Mouse (Mus musculus) liver, postnatal 0 days (tissue): ENCODE data around the gene Cdh24. TPM values are rescaled to one million over a fixed set of nuclear protein-coding genes. Genes with fewer than 3 reads are reported as not detected.

Experiments used
- ATAC-seq: fragments of 200-750 bp; cut with Nextera tagmentation; 2 replicates; pipeline ENCODE4 v1.8.0; 2017; ENCODE audit warnings: mild to moderate bottlenecking, moderate library complexity
- DNase-seq: peaks from one replicate; pipeline ENCODE4 v3.0.0-alpha.2; 2016
- H3K27ac ChIP-seq: fragments of 300-500 bp; sonication (generic); 2 replicates; pipeline ENCODE4 v1.5.1; 2014; ENCODE audit warnings: antibody characterized with exemption, moderate library complexity, mild to moderate bottlenecking, low read depth
- H3K27me3 ChIP-seq: fragments of 300-500 bp; sonication (generic); 2 replicates; pipeline ENCODE4 v1.6.1; 2014; ENCODE audit warnings: low read length, control low read depth, mixed read lengths; ENCODE audit not compliant: insufficient read depth
- H3K36me3 ChIP-seq: fragments of 300-500 bp; sonication (generic); replicated peaks from 2 replicates; pipeline ENCODE4 v1.6.1; 2014; ENCODE audit warnings: mild to moderate bottlenecking, control low read depth, low read length, moderate library complexity, mixed read lengths; ENCODE audit not compliant: insufficient read depth
- H3K4me1 ChIP-seq: fragments of 300-500 bp; sonication (generic); 2 replicates; pipeline ENCODE4 v1.6.1; 2014; ENCODE audit warnings: antibody characterized with exemption, mild to moderate bottlenecking, control low read depth; ENCODE audit not compliant: insufficient read depth
- H3K4me2 ChIP-seq: fragments of 300-500 bp; sonication (generic); 2 replicates; pipeline ENCODE4 v1.6.1; 2014; ENCODE audit warnings: low read depth, mild to moderate bottlenecking, low read length, moderate library complexity, mixed read lengths
- H3K4me3 ChIP-seq: fragments of 300-500 bp; sonication (generic); 2 replicates; pipeline ENCODE4 v1.5.1; 2014; ENCODE audit warnings: low read depth, low read length
- H3K9ac ChIP-seq: fragments of 300-500 bp; sonication (generic); replicated peaks from 2 replicates; pipeline ENCODE4 v1.6.1; 2014; ENCODE audit warnings: mild to moderate bottlenecking, moderate library complexity
- H3K9me3 ChIP-seq: fragments of 300-500 bp; sonication (generic); 2 replicates; pipeline ENCODE4 v1.6.1; 2016; ENCODE audit warnings: mild to moderate bottlenecking, control low read depth, low read length, mixed read lengths
- CTCF ChIP-seq: sonication (generic); IDR thresholded peaks from 2 replicates; pipeline ENCODE4 v1.5.1; 2016; ENCODE audit warnings: antibody characterized with exemption, low read depth
- EP300 ChIP-seq: IDR thresholded peaks from 2 replicates; pipeline ENCODE4 v1.6.1; 2016; ENCODE audit warnings: antibody characterized with exemption, low read depth, mild to moderate bottlenecking
- WGBS: fragments of 180-500 bp; shearing (Covaris S2); extraction: QIAGEN DNeasy Blood & Tissue Kit; methylation state at CpG from one replicate; pipeline ENCODE4 v1.1.7; 2014; ENCODE audit not compliant: insufficient replicate concordance; 5-methylcytosine and 5-hydroxymethylcytosine counted together
- polyA plus RNA-seq: library from polyadenylated mRNA; unstranded; fragments of >200 nt; fragmentation: Nextera tagmentation; extraction: Ambion mirVana; gene quantifications from 2 replicates; pipeline ENCODE4 v1.2.1, GENCODE M21; 2015

Gene Cdh24
- polyA plus RNA-seq, 1 experiment from 2014 or later, result 0.09 TPM

DNA sequence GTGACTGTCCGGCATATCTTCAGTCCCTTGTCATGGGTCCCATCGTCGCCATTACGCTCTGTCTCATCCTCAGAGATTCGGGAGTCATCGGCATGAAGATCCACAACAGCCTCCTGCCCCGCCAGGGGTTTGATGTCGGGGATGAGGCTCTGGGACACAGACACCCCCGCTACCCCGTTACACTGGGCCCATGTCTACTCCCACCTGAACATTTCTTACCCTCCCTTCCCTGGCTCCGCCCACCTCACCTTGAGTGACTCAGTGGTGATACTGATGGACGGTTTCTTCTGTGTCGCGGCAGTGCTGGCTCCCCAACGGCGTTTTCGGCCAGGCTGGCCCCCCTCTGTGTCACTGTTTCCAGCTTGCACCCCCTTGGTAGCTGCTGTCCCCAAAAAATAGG lies 5.3 kb upstream of the Cdh24 start:
- no peak overlapping the region for H3K4me3 ChIP-seq
- no peak for ATAC-seq
- H3K36me3 ChIP-seq, result peaks cover 90% of the 10 kb centered on the region
- no peak overlapping the region for H3K4me2 ChIP-seq
- no peaks in the 10 kb centered on the region; the same call in 1 of the 2 replicates for H3K4me1 ChIP-seq
- no peak overlapping the region for H3K9ac ChIP-seq
- H3K27ac ChIP-seq, result no peak overlapping the region
- no peaks in the 10 kb centered on the region for H3K9me3 ChIP-seq
- WGBS, result 92% methylated on average over 17 of the region's 17 CpGs
- TF ChIP-seq CTCF (no peak), EP300 (no peak)
- no peak for DNase-seq
- H3K27me3 ChIP-seq, result no peaks in the 10 kb centered on the region

DNA sequence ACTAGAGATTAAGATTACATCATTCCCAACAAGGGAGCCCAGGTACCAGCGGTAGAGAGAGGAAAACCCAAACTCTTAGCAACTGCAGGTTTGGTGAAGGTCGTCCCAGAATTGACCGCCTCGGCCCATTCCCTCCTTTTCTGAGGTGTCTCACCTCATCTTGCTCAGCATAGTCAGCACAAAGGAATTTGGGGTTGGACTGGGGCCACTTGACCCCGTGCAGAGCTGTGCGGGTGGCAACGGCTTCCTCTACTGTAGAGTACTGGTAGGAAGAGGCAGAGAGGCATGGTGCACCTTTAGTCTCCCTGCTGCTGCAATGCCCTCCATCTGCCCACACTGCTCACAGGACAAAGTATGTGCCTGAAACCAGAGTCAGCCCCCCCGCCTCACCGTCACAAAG lies 3.1 kb upstream of the Cdh24 start:
- ATAC-seq, result no peak
- no peaks in the 10 kb centered on the region for H3K9me3 ChIP-seq
- peaks cover 70% of the 10 kb centered on the region for H3K36me3 ChIP-seq
- 0 out of 2 replicates have a peak, but pooled peaks cover 5% of the 10 kb centered on the region for H3K27me3 ChIP-seq
- H3K27ac ChIP-seq, result no peak overlapping the region
- H3K4me1 ChIP-seq, result peaks cover 3% of the 10 kb centered on the region
- H3K9ac ChIP-seq, result no peak overlapping the region
- H3K4me2 ChIP-seq, result no peak overlapping the region
- H3K4me3 ChIP-seq, result no peak overlapping the region
- no peak for TF ChIP-seq CTCF
- TF ChIP-seq EP300, result no peak
- WGBS, result 83% methylated on average over 9 of the region's 9 CpGs
- no peak for DNase-seq

DNA sequence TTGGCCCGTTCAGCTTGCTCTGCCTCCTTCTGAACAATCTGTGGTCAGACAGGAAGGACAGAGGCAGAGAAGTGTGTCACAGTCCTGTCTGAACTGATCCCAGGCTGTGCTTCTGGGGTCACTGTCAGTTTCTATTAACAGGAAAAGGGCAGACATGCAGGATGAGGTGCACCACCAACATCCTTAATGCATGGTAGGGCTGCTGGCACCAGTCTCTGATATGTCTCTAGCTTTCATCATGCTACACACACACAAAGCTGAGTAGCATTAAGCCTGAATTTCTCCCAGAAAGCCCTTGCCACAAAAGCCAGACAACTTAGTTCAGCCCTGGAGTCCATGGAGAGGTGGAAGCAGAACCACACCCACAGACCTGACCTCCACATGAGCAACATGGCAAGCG lies 1.8 kb upstream of the Cdh24 start:
- no peak for DNase-seq
- H3K9ac ChIP-seq, result no peak overlapping the region
- ATAC-seq, result no peak
- 65% methylated on average over 2 of the region's 2 CpGs for WGBS
- TF ChIP-seq CTCF (no peak), EP300 (no peak)
- H3K36me3 ChIP-seq, result peaks cover 60% of the 10 kb centered on the region
- H3K27ac ChIP-seq, result no peak overlapping the region
- no peak overlapping the region for H3K4me2 ChIP-seq
- peaks cover 3% of the 10 kb centered on the region for H3K4me1 ChIP-seq
- 0 out of 2 replicates have a peak, but pooled peaks cover 5% of the 10 kb centered on the region for H3K27me3 ChIP-seq
- H3K4me3 ChIP-seq, result no peak overlapping the region
- H3K9me3 ChIP-seq, result no peaks in the 10 kb centered on the region

DNA sequence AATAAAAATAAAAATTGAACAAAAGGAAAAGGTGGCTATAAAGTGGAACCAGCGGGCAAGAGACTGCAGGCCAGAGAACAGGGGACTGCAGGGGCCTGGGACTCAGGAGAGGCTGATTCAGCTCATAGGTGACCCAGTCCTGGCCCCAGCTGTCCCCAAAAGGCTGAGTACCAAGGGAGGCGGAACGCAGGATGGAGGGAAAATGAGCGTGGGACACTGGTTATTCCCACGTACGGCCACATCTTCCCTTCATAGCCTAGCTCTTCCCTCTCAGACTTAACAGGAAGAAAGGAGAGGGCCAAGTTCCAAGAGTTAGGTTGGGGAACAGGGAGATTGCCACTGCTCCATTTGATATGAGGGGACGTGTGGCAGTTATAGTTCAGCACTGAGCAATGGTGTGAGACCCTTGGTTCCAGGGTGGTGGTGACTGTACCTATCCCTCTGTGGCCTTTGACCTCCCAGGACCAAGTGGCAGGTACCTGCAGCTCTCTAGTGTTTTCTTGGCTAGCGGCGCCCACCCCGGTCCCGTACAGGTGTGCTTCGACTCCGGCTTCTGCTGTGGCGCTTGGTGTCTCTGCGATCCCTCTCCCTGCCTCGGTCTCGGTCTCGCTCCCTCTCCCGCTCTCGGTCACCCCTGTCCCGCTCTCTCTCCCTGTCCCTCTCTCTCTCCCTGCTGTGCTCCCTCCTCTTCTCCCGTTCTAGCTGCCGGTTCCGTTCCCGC lies 1.2 kb upstream of the Cdh24 start:
- no peak overlapping the region for H3K4me3 ChIP-seq
- H3K9me3 ChIP-seq, result no peaks in the 10 kb centered on the region
- TF ChIP-seq CTCF (no peak), EP300 (no peak)
- H3K36me3 ChIP-seq, result peaks cover 54% of the 10 kb centered on the region
- 91% methylated on average over 25 of the region's 25 CpGs for WGBS
- no peak overlapping the region for H3K4me2 ChIP-seq
- 0 out of 2 replicates have a peak, but pooled peaks cover 5% of the 10 kb centered on the region for H3K27me3 ChIP-seq
- H3K27ac ChIP-seq, result no peak overlapping the region
- ATAC-seq (no peak), DNase-seq (no peak)
- H3K9ac ChIP-seq, result no peak overlapping the region
- peaks cover 3% of the 10 kb centered on the region for H3K4me1 ChIP-seq

DNA sequence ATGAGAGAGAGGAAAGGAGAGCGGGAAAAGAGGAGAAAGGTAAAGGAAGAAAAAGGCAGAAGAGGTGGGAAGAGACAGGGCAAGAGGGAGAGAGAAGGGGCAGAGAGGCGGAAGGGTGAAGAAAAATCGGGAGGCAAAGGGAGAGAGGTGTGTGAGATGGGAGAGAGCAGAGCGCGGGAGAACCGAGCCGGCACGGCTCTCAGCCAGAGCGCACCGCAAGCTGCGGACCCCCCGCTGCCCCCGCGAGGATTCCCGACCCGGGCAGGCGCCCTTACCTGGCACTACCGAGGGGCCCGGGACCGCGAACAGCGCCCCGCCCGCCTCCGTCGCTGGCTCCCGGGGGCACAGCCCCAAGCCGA lies 239 bp downstream of the Cdh24 start, which contains the start of gene Gm17606:
Gm17606 (plus strand) TSS at position 7 of the 359 bp plus-strand sequence.
- 3% methylated on average over 23 of the region's 28 CpGs for WGBS
- H3K36me3 ChIP-seq, result peaks cover 39% of the 10 kb centered on the region
- H3K4me1 ChIP-seq, result peaks cover 3% of the 10 kb centered on the region
- no peaks in the 10 kb centered on the region for H3K9me3 ChIP-seq
- H3K27me3 ChIP-seq, result 0 out of 2 replicates have a peak, but pooled peaks cover 5% of the 10 kb centered on the region
- TF ChIP-seq EP300 (no peak), CTCF (no peak)
- ATAC-seq, result no peak; the same call in 1 of the 2 replicates
- DNase-seq, result no peak
- H3K4me2 ChIP-seq, result peak within 1 kb of the TSS; percentile 100
- H3K4me3 ChIP-seq, result peak within 1 kb of the TSS; percentile 81
- H3K27ac ChIP-seq, result peak within 1 kb of the TSS; percentile 39; the same call in 1 of the 2 replicates
- H3K9ac ChIP-seq, result peak within 1 kb of the TSS; percentile 77

DNA sequence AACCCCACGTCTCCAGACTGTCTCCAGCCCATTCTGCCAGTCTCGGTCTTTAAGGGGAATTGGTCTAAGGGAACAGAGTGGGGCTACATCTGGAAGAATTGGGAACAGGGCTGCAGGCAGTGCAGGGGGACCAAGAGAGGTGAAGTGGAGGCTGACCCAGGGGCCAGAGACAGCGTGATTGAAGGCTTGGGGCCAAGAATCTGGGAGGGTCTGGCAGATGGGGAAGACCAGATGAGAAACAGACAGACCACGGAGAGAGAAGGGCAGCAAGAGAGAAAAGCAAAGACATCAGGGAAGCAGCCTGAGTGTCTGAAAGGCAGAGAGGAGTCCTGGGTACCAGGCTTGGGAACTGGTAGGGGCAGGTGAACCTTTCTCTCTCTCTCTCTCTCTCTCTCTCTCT lies 1.0 kb downstream of the Cdh24 start:
- no peak for DNase-seq
- Histone ChIP-seq H3K9me3 (no peaks in the 10 kb centered on the region), H3K9ac (no peak overlapping the region), H3K4me2 (no peak overlapping the region), H3K27ac (no peak overlapping the region), H3K27me3 (0 out of 2 replicates have a peak, but pooled peaks cover 5% of the 10 kb centered on the region), H3K4me3 (no peak overlapping the region), H3K36me3 (peaks cover 31% of the 10 kb centered on the region), H3K4me1 (peaks cover 3% of the 10 kb centered on the region)
- WGBS, result 50% methylated on average over 4 of the region's 4 CpGs
- TF ChIP-seq CTCF, result no peak
- ATAC-seq, result no peak
